Mouse (Mus musculus) left cerebral cortex, postnatal 10 days (tissue): ENCODE results near the gene Masp1. TPM values are rescaled to one million over a fixed set of nuclear protein-coding genes. Genes with fewer than 3 reads are reported as not detected.

ENCODE experiments used
- DNase-seq, 2 experiments: peaks; one replicate each; pipeline ENCODE4 v3.0.0; 2021 to 2022; ENCODE audit warnings: low spot score in 2 of 2, mixed read lengths in 1 of 2; ENCODE audit errors: extremely low spot score in 1 of 2
- intact Hi-C: fragments of 180-260 bp; cut with DNase I; formaldehyde crosslinking; loops from one replicate; pipeline ENCODE4 v1.15.1; 2025
- total RNA-seq, 2 experiments: library from RNA; stranded (reverse); gene quantifications; 2 replicates each; pipeline ENCODE4 v1.2.3; 2021

Gene Masp1
- total RNA-seq, 2 experiments from 2014 or later = 19.8 to 20.9 TPM

- DNase-seq = no peak
- intact Hi-C loops = no loop called here
Observed at GRCm38 (mm10) chr16:23517230-23517629, 3.4 kb downstream of the Masp1 start.

- DNase-seq = no peak
- intact Hi-C loops = no loop called here
Observed at GRCm38 (mm10) chr16:23516606-23517005, 4.0 kb downstream of the Masp1 start.

GRCm38 (mm10) chr16:23515766-23516165, 4.8 kb downstream of the Masp1 start:
- DNase-seq = peak in 1 of 2 experiments; percentile 70
- intact Hi-C loops = no loop called here

GRCm38 (mm10) chr16:23513401-23513800, 7.2 kb downstream of the Masp1 start:
- intact Hi-C loops = no loop called here
- DNase-seq = no peak

- intact Hi-C loops = no loop called here
- DNase-seq = no peak
Observed at GRCm38 (mm10) chr16:23511166-23511935, 9.3 kb downstream of the Masp1 start.

- intact Hi-C loops = no loop called here
- no peak for DNase-seq
Observed at GRCm38 (mm10) chr16:23505904-23506687, 14.5 kb downstream of the Masp1 start.

- intact Hi-C loops = no loop called here
- DNase-seq = no peak
Observed at GRCm38 (mm10) chr16:23504320-23504744, 16.3 kb downstream of the Masp1 start.

- intact Hi-C loops = no loop called here
- DNase-seq = no peak
Observed at GRCm38 (mm10) chr16:23503351-23503750, 17.3 kb downstream of the Masp1 start.

GRCm38 (mm10) chr16:23502478-23502877, 18.1 kb downstream of the Masp1 start:
- no peak for DNase-seq
- intact Hi-C loops = no loop called here

- intact Hi-C loops = no loop called here
- no peak for DNase-seq
Observed at GRCm38 (mm10) chr16:23501288-23501687, 19.3 kb downstream of the Masp1 start.

- intact Hi-C loops = no loop called here
- DNase-seq = no peak
Observed at GRCm38 (mm10) chr16:23500558-23500957, 20.1 kb downstream of the Masp1 start.

- intact Hi-C loops = no loop called here
- DNase-seq = no peak
Observed at GRCm38 (mm10) chr16:23498691-23499131, 21.9 kb downstream of the Masp1 start.

- intact Hi-C loops = no loop called here
- DNase-seq = no peak
Observed at GRCm38 (mm10) chr16:23497881-23498280, 22.7 kb downstream of the Masp1 start.

- DNase-seq = no peak
- intact Hi-C loops = no loop called here
Observed at GRCm38 (mm10) chr16:23497440-23497839, 23.2 kb downstream of the Masp1 start.

- intact Hi-C loops = no loop called here
- DNase-seq = no peak
Observed at GRCm38 (mm10) chr16:23496245-23496924, 24.2 kb downstream of the Masp1 start.

- no peak for DNase-seq
- intact Hi-C loops = no loop called here
Observed at GRCm38 (mm10) chr16:23492783-23493182, 27.8 kb downstream of the Masp1 start.

- DNase-seq = no peak
- intact Hi-C loops = no loop called here
Observed at GRCm38 (mm10) chr16:23483292-23483691, 37.3 kb downstream of the Masp1 start.

- intact Hi-C loops = no loop called here
- no peak for DNase-seq
Observed at GRCm38 (mm10) chr16:23482846-23483245, 37.8 kb downstream of the Masp1 start.

- intact Hi-C loops = no loop called here
- DNase-seq = no peak
Observed at GRCm38 (mm10) chr16:23482218-23482617, 38.4 kb downstream of the Masp1 start.
